Mouse (Mus musculus) intestine, embryonic 14.5 days (tissue): ENCODE measurements around the gene Phactr3. TPM values are rescaled to one million over a fixed set of nuclear protein-coding genes. Genes with fewer than 3 reads are reported as not detected.

Source experiments
- ATAC-seq: fragments of 200-750 bp; cut with Nextera tagmentation; replicated peaks from 2 replicates; pipeline ENCODE4 v1.8.0; 2017; ENCODE audit warnings: low read depth, moderate number of reproducible peaks, moderate TSS enrichment, moderate library complexity; ENCODE audit not compliant: low FRiP score, low TSS enrichment
- DNase-seq: peaks from one replicate; pipeline ENCODE4 v3.0.0-alpha.2; 2018; ENCODE audit warnings: low spot score
- H3K27ac ChIP-seq: fragments of 300-500 bp; sonication (generic); 2 replicates; pipeline ENCODE4 v1.5.1; 2014; ENCODE audit warnings: low read depth, mild to moderate bottlenecking, control low read depth
- H3K27me3 ChIP-seq: fragments of 300-500 bp; sonication (generic); replicated peaks from 2 replicates; pipeline ENCODE4 v1.6.1; 2014; ENCODE audit warnings: low read length, control low read depth; ENCODE audit not compliant: control insufficient read depth, insufficient read depth
- H3K36me3 ChIP-seq: fragments of 300-500 bp; sonication (generic); 2 replicates; pipeline ENCODE4 v1.6.1; 2014; ENCODE audit warnings: low read length, control low read depth; ENCODE audit not compliant: control insufficient read depth, insufficient read depth
- H3K4me1 ChIP-seq: fragments of 300-500 bp; sonication (generic); replicated peaks from 2 replicates; pipeline ENCODE4 v1.6.1; 2014; ENCODE audit warnings: low read length, control low read depth, mixed read lengths; ENCODE audit not compliant: control insufficient read depth, insufficient read depth
- H3K4me2 ChIP-seq: fragments of 300-500 bp; sonication (generic); 2 replicates; pipeline ENCODE4 v1.6.1; 2014; ENCODE audit warnings: low read length
- H3K4me3 ChIP-seq: fragments of 300-500 bp; sonication (generic); 2 replicates; pipeline ENCODE4 v1.5.1; 2014; ENCODE audit warnings: low read depth, low read length, control low read depth, mixed read lengths
- H3K9ac ChIP-seq: fragments of 300-500 bp; sonication (generic); 2 replicates; pipeline ENCODE4 v1.6.1; 2014; ENCODE audit warnings: mild to moderate bottlenecking, low read length
- H3K9me3 ChIP-seq: fragments of 300-500 bp; sonication (generic); 2 replicates; pipeline ENCODE4 v1.6.1; 2016; ENCODE audit warnings: low read length, control low read depth; ENCODE audit not compliant: control insufficient read depth
- WGBS: fragments of 180-500 bp; shearing (Covaris S2); extraction: QIAGEN DNeasy Blood & Tissue Kit; methylation state at CpG from one replicate; pipeline ENCODE4 v1.1.7; 2014; 5-methylcytosine and 5-hydroxymethylcytosine counted together
- polyA plus RNA-seq: library from polyadenylated mRNA; unstranded; fragments of >200 nt; fragmentation: Nextera tagmentation; extraction: Ambion mirVana; gene quantifications from 2 replicates; pipeline ENCODE4 v1.2.1, GENCODE M21; 2014

The Phactr3 gene
- polyA plus RNA-seq, 1 experiment from 2014 or later = 2.3 TPM

DNA sequence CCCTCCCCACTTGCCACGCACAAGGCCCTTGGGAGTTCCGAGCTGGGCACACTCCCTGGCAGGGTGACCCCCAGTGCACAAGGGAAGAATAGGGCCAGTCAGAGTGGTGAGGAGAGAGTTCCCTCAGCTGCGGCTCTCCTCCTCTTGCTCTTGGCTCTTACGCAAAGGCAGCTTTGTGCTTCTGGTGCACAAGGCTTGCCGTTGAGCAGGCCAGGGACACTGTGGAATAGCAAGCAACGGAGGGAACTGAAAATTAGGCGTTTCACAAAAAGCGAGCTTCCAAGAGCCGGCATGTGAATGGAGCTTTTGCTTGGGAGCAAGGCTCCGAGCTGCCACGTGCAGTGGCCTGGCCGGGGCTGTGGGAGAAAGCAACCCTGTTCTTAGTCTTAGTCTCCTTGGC is 40.2 kb downstream of the Phactr3 start:
- 85% methylated on average over 12 of the region's 12 CpGs for WGBS
- Histone ChIP-seq H3K27ac (no peak overlapping the region), H3K36me3 (no peaks in the 10 kb centered on the region), H3K4me1 (no peaks in the 10 kb centered on the region), H3K9me3 (no peaks in the 10 kb centered on the region), H3K27me3 (no peaks in the 10 kb centered on the region), H3K9ac (no peak overlapping the region), H3K4me3 (no peak overlapping the region), H3K4me2 (no peak overlapping the region)
- DNase-seq (no peak), ATAC-seq (no peak)

DNA sequence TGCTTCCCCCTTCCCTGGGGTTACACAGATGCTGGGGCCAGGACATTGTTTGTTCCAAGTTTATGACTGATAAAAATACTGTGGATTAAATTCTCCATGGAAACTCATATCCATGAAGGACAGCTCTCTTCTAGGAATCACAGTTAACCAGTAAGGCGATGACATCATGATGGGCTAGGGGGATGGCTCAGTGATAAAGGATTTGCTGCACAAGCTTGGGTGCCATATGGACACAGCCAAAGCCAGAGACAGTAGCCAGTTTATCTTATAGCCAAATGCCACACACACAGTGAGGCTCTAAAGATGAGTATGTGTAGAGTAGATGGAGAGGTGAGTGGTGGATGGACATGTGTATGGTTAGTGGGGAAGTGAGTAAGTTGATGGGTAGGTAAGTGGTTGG is 45.2 kb downstream of the Phactr3 start:
- ATAC-seq = no peak
- Histone ChIP-seq H3K9ac (no peak overlapping the region), H3K9me3 (no peaks in the 10 kb centered on the region), H3K36me3 (no peaks in the 10 kb centered on the region), H3K4me2 (no peak overlapping the region), H3K4me1 (no peaks in the 10 kb centered on the region), H3K27me3 (no peaks in the 10 kb centered on the region), H3K4me3 (no peak overlapping the region), H3K27ac (no peak overlapping the region)
- no peak for DNase-seq
- WGBS = 96% methylated on average over 1 of the region's 1 CpGs

DNA sequence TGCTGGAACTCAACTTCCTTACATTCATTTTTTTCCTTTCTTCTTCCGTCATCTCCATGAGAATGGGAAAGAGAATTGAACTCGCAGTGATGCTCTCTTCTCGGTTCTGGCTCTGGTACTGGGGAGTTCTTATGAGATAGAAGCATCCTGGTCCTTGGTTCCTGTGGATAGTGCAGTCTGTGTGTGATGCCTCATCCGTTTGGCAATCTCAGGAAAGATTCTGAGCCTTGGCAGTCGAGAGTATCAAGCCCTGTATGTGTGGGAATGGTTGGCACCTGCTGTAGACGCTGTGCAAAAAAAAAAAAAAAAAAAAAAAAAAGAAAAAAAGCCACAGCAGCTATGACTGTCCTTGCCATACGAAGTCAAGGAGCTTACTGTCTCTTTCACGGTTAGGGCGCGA is 47.2 kb downstream of the Phactr3 start:
- H3K27ac ChIP-seq = no peak overlapping the region
- WGBS = 78% methylated on average over 10 of the region's 10 CpGs
- no peaks in the 10 kb centered on the region for H3K27me3 ChIP-seq
- no peaks in the 10 kb centered on the region for H3K9me3 ChIP-seq
- no peaks in the 10 kb centered on the region for H3K36me3 ChIP-seq
- H3K9ac ChIP-seq = no peak overlapping the region
- H3K4me1 ChIP-seq = no peaks in the 10 kb centered on the region
- H3K4me3 ChIP-seq = no peak overlapping the region
- no peak overlapping the region for H3K4me2 ChIP-seq
- ATAC-seq = no peak
- no peak for DNase-seq

DNA sequence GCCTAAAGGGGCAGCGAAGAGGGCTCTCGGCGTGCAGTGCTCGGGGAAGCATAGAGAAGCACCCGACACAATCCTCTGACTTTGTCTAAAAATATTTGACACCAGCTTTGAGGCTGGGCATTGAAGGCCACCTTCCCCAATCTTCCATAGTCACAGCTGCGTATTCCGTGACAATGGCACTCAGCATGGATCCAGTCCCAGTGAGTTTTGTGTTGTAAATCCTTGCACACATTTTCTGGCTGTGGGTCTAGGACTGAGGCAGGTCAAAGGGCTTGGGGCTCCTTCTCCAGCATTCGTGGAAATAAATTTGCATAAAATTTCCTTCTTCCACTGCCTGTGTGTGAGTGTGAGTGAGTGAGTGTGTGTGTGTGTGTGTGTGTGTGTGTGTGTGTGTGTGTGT is 51.2 kb downstream of the Phactr3 start:
- Histone ChIP-seq H3K9ac (no peak overlapping the region), H3K4me2 (no peak overlapping the region), H3K9me3 (no peaks in the 10 kb centered on the region), H3K36me3 (no peaks in the 10 kb centered on the region), H3K27me3 (no peaks in the 10 kb centered on the region), H3K4me1 (no peaks in the 10 kb centered on the region), H3K27ac (no peak overlapping the region), H3K4me3 (no peak overlapping the region)
- ATAC-seq (no peak), DNase-seq (no peak)
- 78% methylated on average over 8 of the region's 8 CpGs for WGBS

DNA sequence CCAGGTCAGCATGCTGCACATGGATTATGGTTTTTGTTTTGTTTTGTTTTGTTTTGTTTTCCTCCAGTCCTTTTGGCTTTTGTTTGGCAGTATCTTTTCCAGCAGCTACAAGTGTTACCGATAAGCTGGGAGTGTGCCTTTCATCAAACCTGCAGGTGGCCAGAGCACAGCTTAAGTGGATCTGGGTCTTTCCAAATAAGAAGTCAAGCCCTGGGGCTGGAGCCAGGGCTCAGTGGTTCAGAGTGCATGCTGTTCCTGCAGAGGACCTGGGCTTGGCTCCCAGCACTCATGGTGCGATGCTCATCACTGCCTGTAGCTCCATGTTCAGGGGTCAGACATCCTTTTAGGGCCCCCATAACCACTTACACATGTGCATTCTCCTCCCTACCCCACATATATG is 55.2 kb downstream of the Phactr3 start:
- Histone ChIP-seq H3K9me3 (no peaks in the 10 kb centered on the region), H3K4me1 (no peaks in the 10 kb centered on the region), H3K27me3 (no peaks in the 10 kb centered on the region), H3K4me2 (no peak overlapping the region), H3K4me3 (no peak overlapping the region), H3K36me3 (no peaks in the 10 kb centered on the region), H3K27ac (no peak overlapping the region), H3K9ac (no peak overlapping the region)
- ATAC-seq (no peak), DNase-seq (no peak)
- 67% methylated on average over 2 of the region's 2 CpGs for WGBS

DNA sequence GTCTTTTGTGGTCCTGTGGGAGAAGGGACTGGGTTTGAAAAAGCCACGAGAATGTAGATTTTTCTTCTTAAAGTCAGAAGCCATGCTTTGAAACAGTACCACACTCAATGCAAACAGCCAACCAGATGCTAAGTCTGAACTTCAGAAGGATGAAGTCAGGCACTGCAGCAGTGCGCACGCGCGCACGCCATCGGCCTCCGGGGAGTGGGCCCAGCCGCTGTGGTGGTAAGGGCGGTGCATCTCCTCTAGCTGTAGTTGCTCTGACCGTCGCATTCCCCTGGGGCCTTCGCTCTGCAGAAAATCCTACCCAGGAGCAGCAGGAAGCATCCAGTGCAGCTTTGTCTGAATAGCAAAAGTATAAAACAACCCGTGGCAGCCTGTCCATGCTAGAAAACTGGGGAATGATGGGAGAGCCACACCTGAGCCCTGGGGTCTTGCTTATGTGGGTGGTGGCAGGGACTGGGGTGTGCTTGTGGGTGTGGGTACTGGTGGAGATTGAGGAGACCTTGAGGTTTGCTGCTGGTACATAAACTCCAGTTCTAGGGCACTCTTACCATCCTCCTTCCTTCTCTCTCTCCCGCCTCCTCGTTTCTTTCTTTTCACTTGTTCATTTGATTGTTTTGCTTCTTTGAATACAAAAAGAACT is 56.6 kb downstream of the Phactr3 start:
- Histone ChIP-seq H3K4me2 (no peak overlapping the region; the same call in 1 of the 2 replicates), H3K36me3 (no peaks in the 10 kb centered on the region), H3K27me3 (no peaks in the 10 kb centered on the region), H3K4me1 (no peaks in the 10 kb centered on the region), H3K9ac (no peak overlapping the region), H3K9me3 (no peaks in the 10 kb centered on the region), H3K27ac (no peak overlapping the region), H3K4me3 (no peak overlapping the region)
- 0 out of 2 replicates have a peak, but pooled peaks have one; percentile 44 for ATAC-seq
- no peak for DNase-seq
- WGBS = 35% methylated on average over 16 of the region's 16 CpGs

DNA sequence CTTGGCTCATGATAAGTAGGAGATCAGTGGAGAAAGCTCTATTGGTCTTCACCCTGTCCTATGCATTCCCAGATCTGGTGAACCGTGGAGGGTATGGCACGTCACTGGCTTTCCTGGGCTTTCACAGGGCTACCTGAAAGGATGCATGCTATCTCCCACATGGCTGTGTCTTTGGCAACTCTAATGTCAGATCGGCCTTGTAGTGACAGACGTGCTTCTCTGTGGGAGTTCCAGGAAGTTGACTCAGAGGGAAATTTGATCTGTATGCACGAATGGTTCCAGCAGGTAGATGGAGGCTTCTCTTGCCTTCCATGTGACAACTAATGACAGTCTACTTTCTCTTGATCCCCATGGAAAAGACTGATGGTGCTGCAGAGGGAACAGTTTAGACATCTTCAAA is 65.5 kb downstream of the Phactr3 start:
- Histone ChIP-seq H3K4me2 (no peak overlapping the region), H3K27ac (no peak overlapping the region), H3K9me3 (no peaks in the 10 kb centered on the region; the same call in 1 of the 2 replicates), H3K27me3 (no peaks in the 10 kb centered on the region), H3K4me1 (no peaks in the 10 kb centered on the region), H3K36me3 (no peaks in the 10 kb centered on the region), H3K9ac (no peak overlapping the region), H3K4me3 (no peak overlapping the region)
- WGBS = 71% methylated on average over 5 of the region's 5 CpGs
- no peak for DNase-seq
- no peak for ATAC-seq

DNA sequence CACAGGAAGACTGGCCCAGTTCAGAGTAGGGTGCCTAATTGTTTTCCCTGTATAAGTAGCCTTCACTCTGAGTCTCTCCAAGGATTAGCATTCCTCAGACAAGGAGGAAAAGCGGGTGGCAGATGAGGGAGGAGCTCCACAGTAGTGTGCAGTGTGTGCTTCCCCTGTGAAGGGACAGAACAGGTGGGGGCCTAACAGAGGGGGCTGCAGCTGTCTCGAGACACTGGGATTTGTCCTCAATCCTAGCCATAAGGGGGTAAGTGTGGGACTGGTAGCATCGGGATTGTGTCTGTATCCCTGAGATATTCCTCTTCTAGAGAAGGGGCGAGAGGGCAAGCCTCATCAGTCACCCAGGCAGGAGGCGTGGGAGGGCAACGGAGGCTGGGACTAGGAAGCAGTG is 66.1 kb downstream of the Phactr3 start:
- Histone ChIP-seq H3K36me3 (no peaks in the 10 kb centered on the region), H3K9ac (no peak overlapping the region), H3K9me3 (no peaks in the 10 kb centered on the region; the same call in 1 of the 2 replicates), H3K4me3 (no peak overlapping the region), H3K4me2 (no peak overlapping the region), H3K4me1 (no peaks in the 10 kb centered on the region), H3K27me3 (no peaks in the 10 kb centered on the region), H3K27ac (no peak overlapping the region)
- no peak for DNase-seq
- 37% methylated on average over 6 of the region's 6 CpGs for WGBS
- ATAC-seq = no peak

DNA sequence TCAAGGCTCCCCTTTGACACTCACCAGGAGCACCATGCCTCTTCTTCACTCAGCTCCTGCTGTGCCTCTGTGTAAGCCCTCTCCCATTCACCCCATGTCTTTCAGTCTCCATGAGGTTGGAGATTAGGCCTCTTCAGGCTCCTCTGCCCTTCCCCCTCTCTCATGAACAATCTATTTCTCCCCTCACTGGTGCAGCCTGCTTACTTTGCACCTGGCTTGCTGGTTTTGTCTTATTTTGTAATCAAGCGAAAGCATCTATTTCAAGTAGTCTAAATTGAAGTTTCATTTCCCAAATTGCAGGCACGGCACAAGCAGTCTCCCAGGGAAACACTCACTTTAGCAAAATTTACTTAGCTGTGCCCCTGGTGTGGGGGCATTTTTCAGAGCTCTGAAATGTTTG is 70.2 kb downstream of the Phactr3 start:
- H3K4me2 ChIP-seq = no peak overlapping the region
- no peaks in the 10 kb centered on the region for H3K4me1 ChIP-seq
- no peaks in the 10 kb centered on the region for H3K36me3 ChIP-seq
- 71% methylated on average over 2 of the region's 2 CpGs for WGBS
- H3K9ac ChIP-seq = no peak overlapping the region
- no peak overlapping the region for H3K27ac ChIP-seq
- ATAC-seq = no peak
- no peaks in the 10 kb centered on the region for H3K27me3 ChIP-seq
- H3K9me3 ChIP-seq = no peaks in the 10 kb centered on the region; the same call in 1 of the 2 replicates
- no peak for DNase-seq
- H3K4me3 ChIP-seq = no peak overlapping the region
